Mouse (Mus musculus): Measurements from ENCODE around the gene Csrnp1.

DNA sequence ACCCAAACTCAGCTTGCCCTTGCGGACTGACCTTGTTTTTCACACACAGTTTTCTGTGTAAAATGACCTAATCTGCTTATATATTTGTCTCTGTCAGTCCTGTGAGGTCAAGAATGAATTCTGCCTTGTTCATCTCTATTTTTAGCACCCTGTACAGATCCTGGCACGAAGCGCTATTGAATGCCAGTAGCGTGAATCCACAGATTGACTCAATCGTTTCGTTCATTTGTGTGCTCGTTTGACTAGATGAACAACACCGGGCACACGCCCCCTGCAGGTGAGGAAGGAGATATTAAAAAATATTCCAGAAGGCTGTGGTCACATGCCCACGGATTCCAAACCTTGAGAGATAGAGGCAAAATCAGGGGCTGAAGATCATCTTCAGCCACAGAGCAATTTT, 27.1 kb upstream of the Csrnp1 start:
- TF ChIP-seq CTCF (IDR thresholded peaks at IDR 0.05; ENCODE audit: low read depth) (peak; percentile 60), EP300 (IDR thresholded peaks at IDR 0.05; ENCODE audit: low read depth) (no peak)

Data from liver, embryonic 14.5 days (tissue).